Mouse (Mus musculus): ENCODE results near the gene H13. TPM values are rescaled to one million over a fixed set of nuclear protein-coding genes. Genes with fewer than 3 reads are reported as not detected.

H13 gene
- polyA plus RNA-seq (2015; fragmentation: Illumina TruSeq; extraction: RNeasy Lipid Tissue Mini Kit (QIAGEN cat#74804); ENCODE audit: insufficient read depth, low read depth, low replicate concordance), result 32.3 TPM

DNA sequence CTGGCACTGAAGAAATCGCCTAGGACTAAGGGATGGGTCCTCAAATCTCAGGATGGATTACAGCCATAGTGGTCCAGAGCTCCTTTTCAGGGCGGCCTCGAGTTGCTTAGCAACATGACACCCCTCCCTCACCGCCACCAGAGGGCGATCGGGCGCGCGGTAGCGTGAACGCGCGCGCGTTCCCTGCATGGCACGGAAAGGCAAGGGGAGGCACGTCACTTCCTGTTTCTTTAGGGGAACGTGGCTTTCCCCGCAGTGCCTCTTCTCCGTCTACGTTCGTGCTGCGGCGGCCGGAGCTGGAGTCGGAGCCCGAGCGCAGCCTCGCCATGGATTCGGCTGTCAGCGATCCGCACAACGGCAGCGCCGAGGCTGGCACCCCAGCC lies at the start of gene H13:
Gene H13, plus strand, starts transcription at position 206 of the 383 bp plus-strand sequence.

GRCm38 (mm10) chr2:152622953-152623352 lies 46.3 kb upstream of the H13 start, which contains the start of gene Defb25:
Gene Defb25 (minus strand): TSS chr2:152623053.

DNA sequence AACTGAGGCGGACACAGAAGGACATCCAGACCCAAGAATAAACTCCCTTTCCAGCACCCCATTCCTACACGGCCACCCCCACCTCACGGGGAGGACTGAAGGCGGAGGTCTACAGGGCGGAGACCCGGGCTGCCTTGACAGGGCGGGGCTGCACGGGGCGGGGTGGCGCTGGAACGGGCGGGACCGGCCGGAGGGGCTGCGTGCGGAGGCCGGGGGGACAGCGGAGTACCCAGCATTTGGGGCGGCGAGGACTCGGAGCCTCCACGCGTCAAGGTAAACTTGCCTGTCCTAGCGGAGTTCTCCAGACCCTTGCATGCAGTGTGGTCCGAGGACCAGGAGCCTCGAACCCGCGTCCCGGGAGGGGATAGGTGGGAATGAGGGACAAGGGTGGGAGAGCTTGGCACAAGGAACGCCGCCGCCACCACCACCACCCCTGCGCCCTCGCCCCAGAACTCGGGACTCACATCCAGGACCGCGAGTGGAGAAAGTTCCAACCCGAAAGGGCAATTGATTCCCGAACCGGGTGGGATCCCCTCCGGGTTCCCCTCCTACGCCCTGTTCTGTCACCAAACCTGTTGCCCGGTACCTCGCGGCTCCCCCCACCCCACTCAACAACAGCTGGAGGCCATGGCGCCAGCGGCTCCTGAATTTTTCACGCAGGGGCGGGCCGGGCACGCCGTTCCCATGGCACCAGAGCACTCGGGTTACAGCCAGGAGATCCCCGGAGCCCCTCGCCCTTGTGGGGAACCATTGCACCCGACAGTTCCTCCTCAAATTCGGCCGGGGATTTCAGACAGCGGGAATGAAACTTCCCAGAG lies 42.3 kb upstream of the H13 start, which contains the start of gene Rem1:
Gene Rem1, plus strand, starts transcription at position 178 of the 818 bp plus-strand sequence.

DNA sequence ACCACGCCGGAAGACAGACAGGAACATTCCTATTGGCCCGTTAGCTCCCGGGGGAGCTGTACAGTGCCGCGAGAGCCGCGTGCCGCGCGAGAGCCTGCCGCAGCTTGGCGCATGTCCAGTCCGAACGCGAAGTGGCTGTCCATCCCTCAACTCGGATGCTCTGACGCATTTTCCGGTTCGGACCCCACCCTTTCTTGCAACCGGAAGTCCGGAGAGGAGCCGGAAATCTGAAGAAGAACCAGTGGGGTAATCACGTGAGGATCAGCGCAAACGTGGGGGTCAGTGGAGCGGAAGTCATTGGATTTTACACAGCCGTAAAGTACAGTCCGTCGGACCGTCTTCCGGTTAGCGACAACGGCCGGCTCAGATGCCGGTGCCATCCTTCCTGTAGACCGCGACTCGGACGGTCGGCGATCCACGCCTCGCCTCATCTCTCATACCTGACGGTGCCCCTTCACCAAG lies 17.6 kb downstream of the H13 start, which contains the start of gene Mcts2:
Gene Mcts2, plus strand, starts transcription at position 230 of the 462 bp plus-strand sequence.

DNA sequence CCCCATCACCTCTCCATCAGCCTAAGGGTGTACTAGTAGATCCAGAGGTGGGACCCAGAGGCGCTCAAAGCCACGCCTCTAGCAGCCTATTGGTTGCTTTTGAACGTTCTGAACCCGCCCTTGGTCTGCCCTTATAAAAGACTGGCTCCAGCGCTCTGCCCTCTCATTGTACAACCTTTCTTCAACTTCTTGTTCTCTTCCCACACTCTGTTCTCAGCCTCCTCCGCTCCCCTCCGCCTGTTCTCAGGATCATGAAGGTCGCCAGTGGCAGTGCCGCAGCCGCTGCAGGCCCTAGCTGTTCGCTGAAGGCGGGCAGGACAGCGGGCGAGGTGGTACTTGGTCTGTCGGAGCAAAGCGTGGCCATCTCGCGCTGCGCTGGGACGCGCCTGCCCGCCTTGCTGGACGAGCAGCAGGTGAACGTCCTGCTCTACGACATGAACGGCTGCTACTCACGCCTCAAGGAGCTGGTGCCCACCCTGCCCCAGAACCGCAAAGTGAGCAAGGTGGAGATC lies 66.9 kb downstream of the H13 start, which contains the start of gene Id1:
Gene Id1, plus strand, starts transcription at position 162 of the 512 bp plus-strand sequence.

GRCm38 (mm10) chr2:152753944-152754711 lies 84.9 kb downstream of the H13 start, which contains the start of gene Cox4i2:
Gene Cox4i2 (plus strand): TSS chr2:152754173.

Other genes starting within 250 kb of the H13 start
- not detected for gene Defb23, start 204.8 kb upstream of the H13 start, polyA plus RNA-seq (2015; fragmentation: Illumina TruSeq; extraction: RNeasy Lipid Tissue Mini Kit (QIAGEN cat#74804); ENCODE audit: insufficient read depth, low read depth, low replicate concordance)
- not detected for gene Defb20, start 192.4 kb upstream of the H13 start, polyA plus RNA-seq (2015; fragmentation: Illumina TruSeq; extraction: RNeasy Lipid Tissue Mini Kit (QIAGEN cat#74804); ENCODE audit: insufficient read depth, low read depth, low replicate concordance)
- gene Defb22, start 179.3 kb upstream of the H13 start, polyA plus RNA-seq (2015; fragmentation: Illumina TruSeq; extraction: RNeasy Lipid Tissue Mini Kit (QIAGEN cat#74804); ENCODE audit: insufficient read depth, low read depth, low replicate concordance), result not detected
- not detected for gene Defb26, start 157.8 kb upstream of the H13 start, polyA plus RNA-seq (2015; fragmentation: Illumina TruSeq; extraction: RNeasy Lipid Tissue Mini Kit (QIAGEN cat#74804); ENCODE audit: insufficient read depth, low read depth, low replicate concordance)
- gene Defb28, start 151.2 kb upstream of the H13 start, polyA plus RNA-seq (2015; fragmentation: Illumina TruSeq; extraction: RNeasy Lipid Tissue Mini Kit (QIAGEN cat#74804); ENCODE audit: insufficient read depth, low read depth, low replicate concordance), result not detected
- not detected for gene Defb29, start 129.4 kb upstream of the H13 start, polyA plus RNA-seq (2015; fragmentation: Illumina TruSeq; extraction: RNeasy Lipid Tissue Mini Kit (QIAGEN cat#74804); ENCODE audit: insufficient read depth, low read depth, low replicate concordance)
- gene Gm17416, start 100.1 kb upstream of the H13 start, polyA plus RNA-seq (2015; fragmentation: Illumina TruSeq; extraction: RNeasy Lipid Tissue Mini Kit (QIAGEN cat#74804); ENCODE audit: insufficient read depth, low read depth, low replicate concordance), result not detected
- not detected for gene Defb21, start 96.7 kb upstream of the H13 start, polyA plus RNA-seq (2015; fragmentation: Illumina TruSeq; extraction: RNeasy Lipid Tissue Mini Kit (QIAGEN cat#74804); ENCODE audit: insufficient read depth, low read depth, low replicate concordance)
- gene Defb19, start 89.1 kb upstream of the H13 start, polyA plus RNA-seq (2015; fragmentation: Illumina TruSeq; extraction: RNeasy Lipid Tissue Mini Kit (QIAGEN cat#74804); ENCODE audit: insufficient read depth, low read depth, low replicate concordance), result not detected
- not detected for gene Defb45, start 70.1 kb upstream of the H13 start, polyA plus RNA-seq (2015; fragmentation: Illumina TruSeq; extraction: RNeasy Lipid Tissue Mini Kit (QIAGEN cat#74804); ENCODE audit: insufficient read depth, low read depth, low replicate concordance)
- gene Defb36, start 65.1 kb upstream of the H13 start, polyA plus RNA-seq (2015; fragmentation: Illumina TruSeq; extraction: RNeasy Lipid Tissue Mini Kit (QIAGEN cat#74804); ENCODE audit: insufficient read depth, low read depth, low replicate concordance), result not detected
- not detected for gene Defb25, start 46.4 kb upstream of the H13 start, polyA plus RNA-seq (2015; fragmentation: Illumina TruSeq; extraction: RNeasy Lipid Tissue Mini Kit (QIAGEN cat#74804); ENCODE audit: insufficient read depth, low read depth, low replicate concordance)
- gene Rem1, start 42.5 kb upstream of the H13 start, polyA plus RNA-seq (2015; fragmentation: Illumina TruSeq; extraction: RNeasy Lipid Tissue Mini Kit (QIAGEN cat#74804); ENCODE audit: insufficient read depth, low read depth, low replicate concordance), result 3.5 TPM
- 4.3 TPM for gene Mcts2, start 17.6 kb downstream of the H13 start, polyA plus RNA-seq (2015; fragmentation: Illumina TruSeq; extraction: RNeasy Lipid Tissue Mini Kit (QIAGEN cat#74804); ENCODE audit: insufficient read depth, low read depth, low replicate concordance)
- gene Id1, start 66.8 kb downstream of the H13 start, polyA plus RNA-seq (2015; fragmentation: Illumina TruSeq; extraction: RNeasy Lipid Tissue Mini Kit (QIAGEN cat#74804); ENCODE audit: insufficient read depth, low read depth, low replicate concordance), result 35.6 TPM
- gene Cox4i2, start 84.7 kb downstream of the H13 start, polyA plus RNA-seq (2015; fragmentation: Illumina TruSeq; extraction: RNeasy Lipid Tissue Mini Kit (QIAGEN cat#74804); ENCODE audit: insufficient read depth, low read depth, low replicate concordance), result not detected
- 13.2 TPM for gene Bcl2l1, start 162.3 kb downstream of the H13 start, polyA plus RNA-seq (2015; fragmentation: Illumina TruSeq; extraction: RNeasy Lipid Tissue Mini Kit (QIAGEN cat#74804); ENCODE audit: insufficient read depth, low read depth, low replicate concordance)
- gene Tpx2, start 178.5 kb downstream of the H13 start, polyA plus RNA-seq (2015; fragmentation: Illumina TruSeq; extraction: RNeasy Lipid Tissue Mini Kit (QIAGEN cat#74804); ENCODE audit: insufficient read depth, low read depth, low replicate concordance), result not detected
- not detected for gene Mylk2, start 241.9 kb downstream of the H13 start, polyA plus RNA-seq (2015; fragmentation: Illumina TruSeq; extraction: RNeasy Lipid Tissue Mini Kit (QIAGEN cat#74804); ENCODE audit: insufficient read depth, low read depth, low replicate concordance)